Mouse (Mus musculus) C3H10T1/2 (cell line): ENCODE results near the gene Gin1. TPM values are rescaled to one million over a fixed set of nuclear protein-coding genes. Genes with fewer than 3 reads are reported as not detected.

Experiments used
- polyA plus RNA-seq, 2 experiments: library from polyadenylated mRNA; unstranded; fragments of >200 nt; fragmentation: generic; extraction: Trizol; gene quantifications; one replicate each; pipeline ENCODE4 v1.2.1; 2012; ENCODE audit warnings: missing spikeins in 2 of 2

The Gin1 gene
- polyA plus RNA-seq = 1 to 10 TPM in 1 of 2 experiments, under 1 TPM in 1; 0.66 to 4.0 TPM

GRCm38 (mm10) chr1:97769904-97770753, at the start of gene Gin1, which contains the start of gene Ppip5k2:
Gene Gin1 (plus strand): TSS chr1:97770172.
Gene Ppip5k2 (minus strand): TSS chr1:97770411.

Other genes with a start within 250 kb of the Gin1 start
- gene D1Ertd622e, start 108.1 kb upstream of the Gin1 start, polyA plus RNA-seq = 1 to 10 TPM; 1.3 to 2.7 TPM
- gene Ppip5k2, start 239 bp downstream of the Gin1 start, polyA plus RNA-seq = 1 to 10 TPM in 1 of 2 experiments, under 1 TPM in 1; 0.15 to 1.5 TPM